Mouse (Mus musculus) urinary bladder, postnatal 4 days (tissue): Measurements from ENCODE around the gene H2-Oa.

Source experiments
- DNase-seq, 2 experiments: peaks; one replicate each; pipeline ENCODE4 v3.0.0; 2021 to 2022; ENCODE audit warnings: low spot score in 2 of 2

Gene H2-Oa

GRCm38 (mm10) chr17:34101185-34101584 lies 9.0 kb downstream of the H2-Oa start:
- DNase-seq: no peak

GRCm38 (mm10) chr17:34101604-34102032 lies 9.5 kb downstream of the H2-Oa start:
- DNase-seq: peak; percentile 81 to 95

GRCm38 (mm10) chr17:34102831-34103230 lies 10.7 kb downstream of the H2-Oa start:
- DNase-seq: no peak

- DNase-seq: no peak
Observed at GRCm38 (mm10) chr17:34104804-34105203, 12.7 kb downstream of the H2-Oa start.

GRCm38 (mm10) chr17:34106555-34106954 lies 14.4 kb downstream of the H2-Oa start:
- DNase-seq: no peak

GRCm38 (mm10) chr17:34107109-34107867 lies 15.1 kb downstream of the H2-Oa start:
- no peak for DNase-seq

GRCm38 (mm10) chr17:34108460-34108859 lies 16.3 kb downstream of the H2-Oa start:
- DNase-seq: no peak

- no peak for DNase-seq
Observed at GRCm38 (mm10) chr17:34109038-34109805, 17.1 kb downstream of the H2-Oa start.

GRCm38 (mm10) chr17:34109806-34110195 lies 17.7 kb downstream of the H2-Oa start:
- no peak for DNase-seq

GRCm38 (mm10) chr17:34110309-34110708 lies 18.2 kb downstream of the H2-Oa start:
- DNase-seq: no peak

GRCm38 (mm10) chr17:34114114-34114513 lies 22.0 kb downstream of the H2-Oa start:
- no peak for DNase-seq

GRCm38 (mm10) chr17:34116736-34117370 lies 24.7 kb downstream of the H2-Oa start:
- DNase-seq: no peak

GRCm38 (mm10) chr17:34117421-34118112 lies 25.4 kb downstream of the H2-Oa start:
- no peak for DNase-seq

- DNase-seq: no peak
Observed at GRCm38 (mm10) chr17:34118113-34118872, 26.2 kb downstream of the H2-Oa start.

GRCm38 (mm10) chr17:34118873-34119248 lies 26.7 kb downstream of the H2-Oa start:
- no peak for DNase-seq

GRCm38 (mm10) chr17:34119249-34120179 lies 27.4 kb downstream of the H2-Oa start, which contains the start of gene H2-DMa:
TSS of gene H2-DMa (plus strand) at chr17:34119541.
- DNase-seq: peak; percentile 98 to 99

GRCm38 (mm10) chr17:34120180-34120723 lies 28.1 kb downstream of the H2-Oa start:
- peak; percentile 88 to 92 for DNase-seq

- DNase-seq: peak in 1 of 2 experiments; percentile 86
Observed at GRCm38 (mm10) chr17:34120814-34121171, 28.7 kb downstream of the H2-Oa start.

- peak; percentile 86 to 87 for DNase-seq
Observed at GRCm38 (mm10) chr17:34121172-34121878, 29.2 kb downstream of the H2-Oa start.
